Mouse (Mus musculus) testis, adult 2 months (tissue): ENCODE results near the gene Nos1ap. TPM values are rescaled to one million over a fixed set of nuclear protein-coding genes. Genes with fewer than 3 reads are reported as not detected.
A peak's percentile ranks its signal among the peaks of the same experiment; 100 is the strongest.

Experiments used
- H3K27ac ChIP-seq: fragments of 200-500 bp; 2 replicates; pipeline ENCODE4 v1.5.1; 2012; ENCODE audit warnings: low read depth, low read length; ENCODE audit not compliant: control insufficient read depth, insufficient read depth
- H3K27me3 ChIP-seq: fragments of 200-500 bp; 2 replicates; pipeline ENCODE4 v1.6.1; 2012; ENCODE audit warnings: mild to moderate bottlenecking, low read length, moderate library complexity; ENCODE audit not compliant: control insufficient read depth, insufficient read depth
- H3K36me3 ChIP-seq: fragments of 200-500 bp; 2 replicates; pipeline ENCODE4 v1.6.1; 2012; ENCODE audit warnings: mild to moderate bottlenecking, low read length; ENCODE audit not compliant: control insufficient read depth, insufficient read depth
- H3K4me1 ChIP-seq: fragments of 200-500 bp; 2 replicates; pipeline ENCODE4 v1.6.1; 2012; ENCODE audit warnings: low read length; ENCODE audit not compliant: control insufficient read depth, insufficient read depth
- H3K4me3 ChIP-seq: fragments of 200-500 bp; 2 replicates; pipeline ENCODE4 v1.5.1; 2012; ENCODE audit warnings: low read depth, mild to moderate bottlenecking, low read length, moderate library complexity, mixed read lengths; ENCODE audit not compliant: control insufficient read depth
- CTCF ChIP-seq: fragments of 200-500 bp; IDR thresholded peaks from 2 replicates; pipeline ENCODE4 v1.5.1; 2012; ENCODE audit warnings: low read depth, mild to moderate bottlenecking, inconsistent platforms, low read length, moderate library complexity; ENCODE audit not compliant: control insufficient read depth, insufficient read depth, insufficient replicate concordance
- POLR2A ChIP-seq: fragments of 200-500 bp; IDR thresholded peaks from 2 replicates; pipeline ENCODE4 v1.6.1; 2012; ENCODE audit warnings: low read depth, mild to moderate bottlenecking, inconsistent platforms, low read length, moderate library complexity; ENCODE audit not compliant: control insufficient read depth
- polyA plus RNA-seq: library from polyadenylated mRNA; depleted of rRNA; stranded (reverse); fragments of >200 nt; gene quantifications from 2 replicates; pipeline ENCODE4 v1.2.3, GENCODE M21; 2012

Nos1ap gene
- polyA plus RNA-seq, 1 experiment, result 2.1 TPM

DNA sequence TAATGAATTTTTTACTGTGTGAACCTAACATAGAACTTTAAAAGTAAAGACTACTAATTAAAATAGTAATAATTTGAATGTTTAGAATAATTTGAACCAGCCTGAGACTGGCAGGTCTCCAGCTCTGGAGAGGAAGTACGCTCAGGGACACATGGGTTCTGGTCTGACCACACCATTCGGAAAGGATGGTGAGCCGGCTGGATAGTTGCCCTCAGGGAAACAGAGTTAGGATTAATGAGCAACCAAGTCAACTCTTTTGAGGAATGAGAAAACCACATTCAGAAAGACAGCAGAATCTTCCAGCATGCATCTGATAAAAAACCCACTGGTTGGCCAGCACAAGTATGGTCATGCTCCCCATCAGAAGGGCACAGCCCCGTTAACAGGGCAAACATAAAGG lies 69.5 kb downstream of the Nos1ap start:
- Histone ChIP-seq H3K27ac (no peak overlapping the region), H3K36me3 (no peaks in the 10 kb centered on the region), H3K4me1 (no peaks in the 10 kb centered on the region; the same call in 1 of the 2 replicates), H3K4me3 (no peak overlapping the region), H3K27me3 (no peaks in the 10 kb centered on the region)
- TF ChIP-seq POLR2A (no peak), CTCF (no peak)

DNA sequence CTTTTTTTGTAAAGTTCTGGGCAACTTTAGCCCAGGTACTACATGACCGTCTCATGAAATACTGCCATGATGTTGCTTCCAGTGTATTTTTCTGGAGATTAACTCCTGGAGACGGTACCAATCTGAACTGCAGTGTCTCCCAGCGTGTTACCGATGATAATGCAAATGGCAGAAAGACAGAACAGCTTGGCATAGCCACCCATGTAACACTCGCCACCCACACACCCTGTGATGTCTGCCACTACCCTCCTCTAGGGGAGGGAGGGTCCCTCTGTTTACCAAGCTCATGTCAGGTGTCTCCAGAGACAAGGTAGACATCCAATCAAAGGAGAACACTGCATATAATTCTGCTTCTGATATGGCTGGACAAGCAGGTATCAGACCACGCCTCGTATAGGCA lies 70.0 kb downstream of the Nos1ap start:
- no peaks in the 10 kb centered on the region; the same call in 1 of the 2 replicates for H3K4me1 ChIP-seq

DNA sequence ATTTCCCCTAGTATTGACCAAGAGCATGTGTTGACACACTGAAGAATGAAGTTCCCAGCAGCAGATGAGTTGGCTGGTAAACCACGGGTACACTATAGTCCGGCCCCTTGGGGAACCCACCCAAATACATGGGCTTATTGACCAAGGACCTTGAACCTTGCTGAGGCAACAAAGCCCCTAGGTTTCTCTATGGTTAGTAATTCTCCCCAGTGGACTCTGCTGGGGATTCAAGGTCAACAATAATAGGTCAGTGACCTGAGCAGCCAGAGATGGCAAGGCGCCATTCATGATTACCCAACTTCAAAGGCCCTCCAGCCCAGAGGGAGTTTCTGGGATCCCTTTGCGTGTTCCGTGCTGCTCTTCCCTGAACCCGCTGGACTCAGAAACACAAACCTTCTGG lies 73.5 kb downstream of the Nos1ap start:
- H3K4me1 ChIP-seq, result no peaks in the 10 kb centered on the region; the same call in 1 of the 2 replicates
- no peaks in the 10 kb centered on the region for H3K27me3 ChIP-seq
- no peaks in the 10 kb centered on the region for H3K36me3 ChIP-seq
- H3K4me3 ChIP-seq, result no peak overlapping the region
- TF ChIP-seq POLR2A, result no peak
- no peak for TF ChIP-seq CTCF
- no peak overlapping the region for H3K27ac ChIP-seq

More for the DNA sequence above, 70.0 kb downstream of the Nos1ap start:
- Histone ChIP-seq H3K27ac (no peak overlapping the region), H3K27me3 (no peaks in the 10 kb centered on the region), H3K36me3 (no peaks in the 10 kb centered on the region), H3K4me3 (no peak overlapping the region)
- TF ChIP-seq CTCF (no peak), POLR2A (no peak)

DNA sequence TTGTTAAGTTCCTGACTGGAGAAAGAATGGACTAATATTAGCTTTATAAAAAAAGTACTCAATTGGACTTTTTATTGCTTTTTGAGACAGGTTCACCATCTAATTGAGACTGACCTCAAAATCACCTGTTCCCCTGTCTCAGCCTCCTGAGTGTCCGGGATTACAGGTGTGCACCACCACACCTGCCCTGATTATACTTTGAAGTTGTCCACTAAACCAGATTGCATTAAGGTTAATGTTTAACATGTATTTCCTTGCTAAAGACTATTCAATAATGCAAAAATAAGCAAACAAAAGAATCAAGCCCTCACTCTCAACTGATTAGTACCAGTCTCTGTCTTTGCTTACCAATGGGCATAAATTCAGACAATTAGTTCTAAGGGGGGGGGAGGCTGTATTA lies 74.2 kb downstream of the Nos1ap start:
- no peaks in the 10 kb centered on the region; the same call in 1 of the 2 replicates for H3K4me1 ChIP-seq
- H3K4me3 ChIP-seq, result no peak overlapping the region
- no peaks in the 10 kb centered on the region for H3K36me3 ChIP-seq
- no peaks in the 10 kb centered on the region for H3K27me3 ChIP-seq
- H3K27ac ChIP-seq, result no peak overlapping the region
- TF ChIP-seq CTCF (no peak), POLR2A (no peak)

DNA sequence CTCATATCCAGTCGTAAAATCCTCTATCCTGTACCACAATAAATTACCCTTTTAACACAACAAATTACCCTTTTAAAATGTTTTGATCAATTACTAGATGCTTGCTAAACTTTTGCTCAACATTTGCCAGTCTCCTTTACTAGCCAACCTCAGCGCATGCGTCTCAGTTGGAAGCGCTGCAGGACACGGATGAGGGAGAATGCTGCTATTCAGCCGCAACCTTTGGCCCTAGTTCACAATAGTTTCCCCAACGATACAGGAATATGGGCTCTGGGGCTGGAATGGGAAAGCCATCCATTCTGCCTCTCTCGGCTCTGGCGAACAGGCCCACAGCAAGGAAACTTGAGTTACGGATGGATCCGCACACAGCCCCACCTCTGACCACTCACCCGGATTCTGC lies 75.4 kb downstream of the Nos1ap start:
- no peaks in the 10 kb centered on the region; the same call in 1 of the 2 replicates for H3K4me1 ChIP-seq
- TF ChIP-seq CTCF, result no peak
- no peak for TF ChIP-seq POLR2A

DNA sequence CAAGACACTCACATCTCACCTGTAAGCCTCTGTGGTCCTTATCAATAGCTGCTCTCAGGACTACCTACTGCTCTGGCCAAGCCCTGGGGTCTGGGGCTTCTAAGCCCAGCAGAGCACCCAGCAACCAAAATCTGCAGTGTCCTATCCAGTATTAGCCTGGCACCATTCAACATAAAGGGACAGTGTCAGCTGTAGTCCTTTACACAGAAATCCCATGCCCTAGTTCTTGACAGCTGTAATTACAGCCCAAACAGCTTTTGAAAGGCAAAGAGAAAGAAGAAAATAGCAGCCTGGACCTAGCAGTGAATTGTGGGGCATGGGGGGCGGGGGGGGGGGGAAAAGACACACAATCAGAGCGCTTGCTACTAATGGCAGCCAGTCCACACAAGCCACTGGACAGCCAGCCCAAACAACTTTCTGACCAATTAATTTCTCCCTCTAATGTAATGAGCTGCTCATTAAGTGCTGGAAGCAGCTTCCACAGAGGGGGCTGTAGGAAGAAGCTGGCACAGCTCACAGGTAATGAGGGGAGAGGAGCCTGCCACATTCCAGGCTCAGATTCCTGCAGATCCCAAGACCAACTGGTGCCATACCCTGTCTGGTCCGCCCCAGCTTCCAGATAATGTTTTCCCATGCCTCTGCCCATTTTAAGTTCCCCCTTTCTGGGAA lies 77.1 kb downstream of the Nos1ap start:
- H3K27ac ChIP-seq, result no peak overlapping the region
- no peak for TF ChIP-seq POLR2A
- TF ChIP-seq CTCF, result no peak
- H3K36me3 ChIP-seq, result no peaks in the 10 kb centered on the region
- no peaks in the 10 kb centered on the region; the same call in 1 of the 2 replicates for H3K4me1 ChIP-seq
- H3K4me3 ChIP-seq, result no peak overlapping the region
- H3K27me3 ChIP-seq, result no peaks in the 10 kb centered on the region

More for the DNA sequence above, 75.4 kb downstream of the Nos1ap start:
- H3K36me3 ChIP-seq, result no peaks in the 10 kb centered on the region
- 0 out of 2 replicates have a peak overlapping the region, but pooled peaks have one; percentile 17 for H3K4me3 ChIP-seq
- H3K27me3 ChIP-seq, result no peaks in the 10 kb centered on the region
- H3K27ac ChIP-seq, result no peak overlapping the region

DNA sequence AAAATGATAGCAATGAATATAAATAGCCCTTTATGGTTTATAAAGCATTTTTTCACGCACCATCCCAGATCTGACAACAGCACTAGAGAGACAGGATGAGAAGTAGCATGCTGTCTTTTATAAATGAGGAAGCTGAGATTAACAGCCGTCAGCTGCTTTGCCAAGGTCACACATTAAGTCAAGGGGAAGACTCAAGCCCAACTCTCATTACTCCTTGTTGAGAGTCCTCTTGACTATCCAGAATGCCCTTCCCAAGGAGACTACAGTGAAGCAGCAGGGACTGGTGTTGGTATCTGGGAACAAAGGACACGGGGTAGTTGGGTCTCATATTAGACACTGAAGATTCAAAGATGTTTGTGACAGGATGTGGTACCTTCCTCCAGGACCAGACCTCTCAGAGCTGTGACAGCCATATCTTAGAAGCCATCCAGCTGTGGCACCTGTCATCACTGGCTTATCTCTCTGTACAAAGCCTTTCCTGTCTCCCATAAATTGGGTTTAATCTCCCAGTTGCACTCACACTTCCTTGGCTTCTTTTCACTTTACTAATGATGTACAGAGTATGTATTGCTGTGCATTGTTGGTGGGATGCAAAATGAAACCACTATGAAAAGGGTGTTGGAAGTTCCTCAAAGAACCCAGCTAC lies 78.9 kb downstream of the Nos1ap start:
- no peak for TF ChIP-seq CTCF
- no peak for TF ChIP-seq POLR2A
- no peaks in the 10 kb centered on the region for H3K36me3 ChIP-seq
- no peak overlapping the region for H3K4me3 ChIP-seq
- no peak overlapping the region for H3K27ac ChIP-seq
- H3K27me3 ChIP-seq, result no peaks in the 10 kb centered on the region
- H3K4me1 ChIP-seq, result no peaks in the 10 kb centered on the region; the same call in 1 of the 2 replicates

DNA sequence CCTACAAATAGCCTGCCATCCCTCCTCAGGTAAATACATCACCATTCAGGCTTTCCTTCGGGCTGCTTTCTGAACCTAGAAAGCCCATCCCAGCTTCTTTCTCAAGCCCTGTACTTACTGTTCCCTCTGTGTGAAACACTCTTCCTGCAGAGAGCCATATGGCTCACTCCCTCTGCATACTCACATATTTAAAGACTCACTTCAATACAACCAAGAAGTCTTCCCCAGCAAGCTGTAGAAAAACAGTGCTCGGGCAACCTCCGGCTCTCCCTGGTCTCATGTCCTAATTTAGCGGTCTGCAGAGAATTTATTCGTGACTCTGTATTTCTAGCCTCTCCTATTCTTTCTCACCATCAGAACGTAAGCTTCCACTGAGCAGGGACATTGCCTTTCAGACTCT lies 83.4 kb downstream of the Nos1ap start:
- H3K4me3 ChIP-seq, result no peak overlapping the region
- H3K4me1 ChIP-seq, result no peaks in the 10 kb centered on the region
- no peaks in the 10 kb centered on the region for H3K27me3 ChIP-seq
- TF ChIP-seq CTCF, result no peak
- no peak for TF ChIP-seq POLR2A
- no peaks in the 10 kb centered on the region for H3K36me3 ChIP-seq
- H3K27ac ChIP-seq, result no peak overlapping the region
